Mouse (Mus musculus) layer of hippocampus, adult 11-12 months (tissue): ENCODE results near the gene Lgals2.
A peak's percentile ranks its signal among the peaks of the same experiment; 100 is the strongest.

ENCODE experiments used
- DNase-seq: peaks from one replicate; pipeline ENCODE4 v3.0.0; 2022; ENCODE audit warnings: low spot score

Lgals2 gene

GRCm38 (mm10) chr15:78843581-78844469 is 11.5 kb downstream of the Lgals2 start:
- no peak for DNase-seq

DNA sequence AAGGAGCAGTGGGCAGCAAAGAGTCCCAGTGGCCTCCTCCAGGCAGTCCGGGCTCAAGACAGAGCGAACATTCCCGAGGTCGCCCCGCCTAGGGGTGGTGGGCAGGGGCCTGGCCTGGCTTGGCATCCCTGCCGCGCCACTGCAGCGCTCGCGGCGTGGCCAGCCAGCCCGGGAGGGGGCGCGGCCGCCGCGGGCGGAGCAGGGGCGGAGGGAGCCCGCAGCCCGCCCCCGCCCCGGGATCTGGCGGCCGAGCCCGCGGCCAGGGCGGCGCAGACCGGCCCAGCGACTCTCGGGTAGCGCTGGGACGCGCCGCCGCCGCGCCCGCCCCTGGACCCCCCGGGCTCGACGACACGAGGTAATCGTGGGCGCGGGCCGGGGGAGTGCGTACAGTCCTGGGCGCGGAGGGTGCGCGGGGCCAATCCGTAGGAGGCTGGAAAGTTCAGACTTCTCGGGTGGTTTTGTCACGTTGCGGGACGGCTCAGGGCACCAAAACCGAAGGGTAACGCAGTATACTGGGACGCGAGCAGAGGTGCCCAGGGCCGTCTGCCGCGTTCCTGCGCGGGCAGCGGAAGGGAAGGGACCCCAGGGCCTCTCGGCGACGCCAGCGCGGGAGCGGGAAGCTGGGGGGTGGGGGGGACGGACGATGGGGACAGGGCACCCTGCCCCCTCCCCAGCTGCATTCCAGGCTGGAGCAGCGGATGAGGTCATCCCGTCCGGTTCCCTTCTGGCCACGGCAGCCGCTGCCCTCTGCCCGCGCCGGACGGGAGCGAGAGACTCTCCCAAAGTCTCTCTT is 12.8 kb downstream of the Lgals2 start, which contains the start of gene Cdc42ep1:
Cdc42ep1 (plus strand) TSS at position 254 of the 793 bp plus-strand sequence.
- no peak for DNase-seq

- DNase-seq = no peak
These were observed 14.1 kb downstream of the Lgals2 start for GRCm38 (mm10) chr15:78841161-78841790.

DNA sequence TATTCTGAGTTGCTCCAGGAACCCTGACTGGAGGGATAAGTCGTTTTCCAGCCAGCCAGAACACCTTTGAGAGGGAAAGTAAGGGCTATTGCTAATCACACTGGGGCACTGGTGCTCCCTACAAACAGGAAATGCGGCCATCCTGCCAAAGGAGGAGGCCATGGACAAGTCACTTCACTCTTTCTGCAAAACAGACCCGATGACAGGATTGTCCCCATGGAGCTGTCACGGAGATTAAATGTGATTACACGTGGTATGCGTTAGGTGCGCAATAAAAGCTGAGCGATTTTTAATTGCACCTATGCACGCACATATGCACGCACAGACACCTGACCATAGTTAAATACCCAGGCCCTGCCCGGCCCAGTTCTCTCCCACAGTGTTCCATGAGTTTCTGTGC is 14.6 kb downstream of the Lgals2 start:
- DNase-seq = no peak

GRCm38 (mm10) chr15:78840241-78840640 is 15.1 kb downstream of the Lgals2 start:
- no peak for DNase-seq

- no peak for DNase-seq
These were observed 15.6 kb downstream of the Lgals2 start for GRCm38 (mm10) chr15:78839744-78840143.

GRCm38 (mm10) chr15:78836086-78836621 is 19.2 kb downstream of the Lgals2 start:
- DNase-seq = no peak

DNA sequence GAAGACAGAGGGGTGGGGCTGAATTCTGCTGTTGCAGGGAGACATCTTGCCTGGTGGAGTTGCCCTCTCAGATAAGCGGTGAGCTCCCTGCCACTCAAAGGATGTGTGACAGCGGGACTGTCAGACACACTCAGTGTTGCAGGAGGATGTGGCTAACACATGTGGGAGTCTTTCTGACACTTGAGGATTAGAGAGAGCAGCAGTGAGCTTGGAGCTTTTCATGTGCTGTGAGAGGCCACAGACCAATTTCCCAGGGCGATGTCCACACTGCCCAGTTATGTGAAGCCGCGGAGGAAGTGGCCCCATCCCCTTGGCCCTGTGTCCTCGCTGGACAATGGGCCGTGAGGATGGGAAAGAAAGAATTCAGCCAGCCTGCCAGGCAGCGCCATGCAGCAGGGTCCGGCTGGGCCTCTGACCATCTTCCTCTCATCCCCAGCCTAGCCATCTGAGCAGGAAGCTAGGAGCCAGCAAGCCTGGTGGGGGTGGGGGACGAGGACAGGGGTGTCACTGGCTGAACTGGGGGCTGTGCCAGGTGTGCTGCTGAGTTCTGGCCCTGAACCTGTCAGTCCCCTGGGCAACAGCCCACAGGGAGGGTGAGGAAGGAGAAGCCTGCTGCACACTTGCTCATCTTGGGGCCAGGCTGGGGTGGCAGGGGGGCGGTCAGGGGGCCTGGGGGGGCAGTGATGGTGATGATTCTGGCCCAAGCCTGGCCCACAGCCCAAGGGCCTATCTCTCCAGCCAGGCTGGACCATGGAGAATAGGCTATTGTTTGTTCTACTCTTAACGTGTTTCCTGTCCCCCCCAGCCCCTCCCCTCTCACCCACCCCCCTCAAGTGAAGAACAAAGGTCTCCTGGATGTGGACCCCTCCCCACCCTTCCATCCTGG is 19.9 kb downstream of the Lgals2 start:
- no peak for DNase-seq

GRCm38 (mm10) chr15:78834233-78835005 is 20.9 kb downstream of the Lgals2 start:
- DNase-seq = no peak

- no peak for DNase-seq
These were observed 21.7 kb downstream of the Lgals2 start for GRCm38 (mm10) chr15:78833582-78833981.

DNA sequence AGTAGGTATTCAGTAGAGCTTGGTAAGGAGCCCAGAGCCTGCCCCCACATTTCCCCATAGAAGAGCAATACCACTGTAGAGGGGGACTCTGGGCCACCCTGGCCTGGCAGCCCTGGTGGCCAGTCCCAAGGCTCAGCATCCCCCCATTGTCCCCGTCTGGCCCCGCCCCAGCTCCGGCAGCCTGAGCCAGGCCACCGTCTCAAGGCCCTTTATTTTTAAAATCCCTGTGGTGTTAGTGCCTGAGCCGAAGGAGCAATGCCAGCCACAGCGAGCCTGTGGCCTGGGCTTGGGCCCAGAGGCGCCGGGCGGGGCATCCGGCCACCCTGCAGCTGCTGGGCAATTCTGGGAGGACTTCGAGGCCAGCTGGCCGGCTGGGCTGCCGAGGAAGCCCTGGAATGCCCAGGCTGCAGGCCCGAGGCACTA is 22.6 kb downstream of the Lgals2 start:
- DNase-seq = peak; percentile 75

DNA sequence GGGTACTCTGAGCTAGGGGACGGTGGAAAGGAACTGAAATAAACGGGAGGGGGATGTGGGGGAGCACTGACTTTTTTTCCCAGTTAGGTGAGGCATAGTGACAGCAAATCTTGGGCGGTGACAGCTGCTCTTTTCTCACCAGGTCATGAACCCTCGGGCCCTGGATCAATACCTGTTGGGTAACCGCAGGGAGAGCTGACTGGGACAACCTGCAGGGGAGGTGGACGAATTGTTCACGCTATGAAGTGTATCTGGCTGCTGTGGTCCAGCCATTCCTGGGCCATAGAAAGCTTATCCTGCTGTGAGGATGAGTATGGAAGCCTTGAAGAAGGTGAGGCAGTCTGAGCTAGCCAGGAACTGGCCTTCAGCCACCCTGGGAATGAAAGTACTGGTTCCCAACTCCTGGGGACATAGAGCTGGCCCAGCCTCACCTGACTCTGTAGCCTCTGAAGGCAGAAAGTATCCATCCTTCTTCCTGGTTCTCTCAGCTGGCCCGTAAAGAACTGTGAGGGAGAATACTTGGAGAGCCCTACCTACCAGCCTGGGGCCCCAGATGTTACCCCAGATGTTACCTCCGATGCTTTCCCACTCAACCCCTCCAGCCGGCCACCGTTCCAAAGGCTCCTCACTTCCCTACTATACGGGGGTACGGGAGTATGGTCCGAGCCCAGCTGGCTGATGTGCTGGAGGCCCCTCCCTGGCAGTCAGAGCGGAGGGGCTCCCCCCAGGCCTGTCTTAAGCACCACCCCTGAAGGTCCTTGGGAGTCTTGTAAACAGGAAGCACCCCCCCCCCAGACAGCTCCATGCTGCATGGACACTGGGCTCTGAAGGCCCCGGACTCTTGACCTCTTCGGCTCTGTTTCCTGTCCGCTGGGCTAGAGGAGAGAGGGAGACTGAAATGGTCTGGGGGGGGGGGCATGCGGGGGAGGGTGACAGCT is 23.3 kb downstream of the Lgals2 start:
- no peak for DNase-seq

GRCm38 (mm10) chr15:78830742-78831719 is 24.3 kb downstream of the Lgals2 start:
- no peak for DNase-seq

DNA sequence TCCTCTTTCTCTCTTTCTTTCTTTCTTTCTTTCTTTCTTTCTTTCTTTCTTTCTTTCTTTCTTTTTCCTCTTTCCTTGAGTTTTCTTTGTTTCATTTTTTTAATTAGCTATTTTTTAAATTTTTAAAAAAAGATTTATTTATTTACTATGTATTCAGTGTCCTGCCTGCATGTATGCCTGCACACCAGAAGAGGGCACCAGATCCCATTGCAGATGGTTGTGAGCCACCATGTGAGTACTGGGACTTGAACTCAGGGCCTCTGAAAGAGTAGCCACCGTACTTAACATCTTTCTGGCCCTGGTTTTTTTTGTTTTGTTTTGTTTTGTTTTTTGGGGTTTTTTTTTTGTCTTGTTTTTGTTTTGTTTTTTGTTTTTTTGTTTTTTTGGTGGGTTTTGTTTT is 25.7 kb downstream of the Lgals2 start:
- DNase-seq = no peak

DNA sequence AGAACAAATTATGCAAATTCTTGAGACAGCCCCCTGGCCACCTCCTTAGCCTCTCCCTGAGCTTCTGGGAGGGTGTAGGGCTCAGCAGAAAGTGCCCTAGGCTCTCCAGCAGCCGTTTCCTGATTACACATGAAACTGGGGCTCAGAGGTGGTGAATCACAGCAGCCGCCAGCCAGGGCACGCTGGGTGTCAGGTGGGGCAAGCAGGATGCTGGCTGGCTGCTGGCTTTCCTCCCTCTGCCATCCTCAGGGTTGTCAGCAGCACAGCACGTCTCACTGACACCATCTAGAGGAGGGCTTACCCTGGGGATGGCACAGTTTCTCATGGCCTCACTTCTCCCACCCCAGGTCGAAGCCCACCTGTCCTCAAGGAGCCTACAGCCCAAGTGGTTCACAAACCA is 27.0 kb downstream of the Lgals2 start:
- DNase-seq = no peak

DNA sequence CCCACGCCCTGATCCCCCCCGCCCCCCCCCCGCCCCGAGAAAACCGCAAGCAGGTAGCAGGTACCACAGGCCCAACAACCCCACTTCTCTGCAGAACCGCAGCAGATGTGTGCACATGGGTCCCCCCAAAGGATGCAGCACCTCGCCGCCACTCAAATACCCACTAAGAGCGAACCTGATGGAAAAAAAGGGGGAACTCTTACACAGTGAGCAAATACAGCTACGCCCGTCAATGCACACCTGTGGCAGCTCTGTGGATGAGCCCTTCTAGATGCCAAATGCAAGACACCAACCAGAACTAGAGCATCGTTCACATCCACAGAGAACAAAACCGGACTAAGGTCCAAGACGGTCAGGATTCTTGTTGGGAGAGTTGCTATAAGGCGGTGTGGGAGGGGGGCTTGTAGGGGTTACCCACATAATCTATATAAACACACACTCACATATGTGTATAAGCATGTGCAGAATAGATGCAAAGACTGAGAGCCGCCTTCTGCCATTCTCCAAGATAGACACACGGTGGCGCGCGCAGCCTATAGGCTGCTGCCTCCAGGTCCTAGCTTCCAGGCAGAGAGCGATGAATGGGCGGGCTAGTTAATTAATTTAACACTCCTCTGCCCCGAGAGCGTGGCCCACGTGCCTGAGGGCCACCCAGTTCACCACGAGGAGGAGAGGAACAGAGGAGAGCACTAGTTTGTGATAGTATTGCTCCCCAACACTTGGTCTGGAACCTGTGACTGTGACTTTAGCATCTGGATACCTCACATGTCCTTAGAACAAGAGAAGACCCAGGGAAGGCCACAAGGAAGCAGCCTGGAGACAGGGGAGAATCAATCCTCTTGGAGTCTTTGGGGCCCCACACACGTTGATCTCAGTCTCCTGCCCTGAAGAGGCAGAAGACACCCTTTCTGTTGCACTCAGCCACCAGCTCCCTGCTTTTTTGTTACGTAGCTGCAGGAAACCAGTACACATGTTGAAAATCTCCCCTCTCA is 28.8 kb downstream of the Lgals2 start:
- DNase-seq = peak; percentile 78

- no peak for DNase-seq
These were observed 39.3 kb downstream of the Lgals2 start for GRCm38 (mm10) chr15:78816074-78816391.
